Mouse (Mus musculus): Measurements from ENCODE around the gene Snap25.
A peak's percentile ranks its signal among the peaks of the same experiment; 100 is the strongest.

Snap25 gene

DNA sequence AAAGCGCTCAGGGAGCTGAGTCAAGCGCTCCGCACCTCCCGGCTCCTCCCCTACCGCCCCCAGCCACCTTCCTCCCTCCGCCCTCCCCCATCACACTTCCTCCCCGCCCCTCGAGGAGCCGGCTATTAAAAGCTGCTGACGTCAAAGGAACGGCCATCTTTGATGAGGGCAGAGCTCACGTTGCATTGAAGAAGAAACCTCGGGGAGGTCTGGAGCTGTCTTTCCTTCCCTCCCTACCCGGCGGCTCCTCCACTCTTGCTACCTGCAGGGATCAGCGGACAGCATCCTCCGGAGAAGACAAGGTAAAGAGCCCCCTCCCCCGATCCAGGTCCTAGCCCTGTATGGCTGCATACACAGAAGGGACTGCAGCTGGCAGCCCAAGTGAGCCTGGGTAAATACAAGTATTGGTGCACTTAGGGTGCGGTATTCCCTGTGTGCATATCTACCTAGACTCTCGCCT is at the start of gene Snap25:
TSS of gene Snap25 (plus strand) at position 155 of the 460 bp plus-strand sequence.
- no peak for DNase-seq (ENCODE audit: low spot score in 2 of 2)

DNA sequence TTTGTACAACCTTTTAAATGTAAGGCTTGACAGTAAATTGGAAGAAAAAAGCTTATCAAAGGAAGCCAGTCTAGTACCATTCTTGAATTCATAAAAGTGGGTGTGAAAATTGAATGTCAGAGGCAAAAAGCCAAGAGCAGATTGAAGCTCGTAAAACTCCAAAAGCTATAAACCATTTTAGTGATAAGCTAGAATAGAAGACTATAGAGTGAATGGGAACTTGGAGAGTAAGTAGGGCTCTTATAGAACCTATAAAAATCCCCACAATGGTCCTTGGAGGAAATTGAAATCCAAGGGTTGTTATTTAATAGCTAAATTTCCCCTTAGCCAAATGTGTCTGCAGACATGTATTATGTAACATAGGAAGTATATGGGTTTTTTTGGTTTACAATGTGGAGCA is 46.3 kb upstream of the Snap25 start:
- DNase-seq (ENCODE audit: low spot score in 2 of 2), result no peak

DNA sequence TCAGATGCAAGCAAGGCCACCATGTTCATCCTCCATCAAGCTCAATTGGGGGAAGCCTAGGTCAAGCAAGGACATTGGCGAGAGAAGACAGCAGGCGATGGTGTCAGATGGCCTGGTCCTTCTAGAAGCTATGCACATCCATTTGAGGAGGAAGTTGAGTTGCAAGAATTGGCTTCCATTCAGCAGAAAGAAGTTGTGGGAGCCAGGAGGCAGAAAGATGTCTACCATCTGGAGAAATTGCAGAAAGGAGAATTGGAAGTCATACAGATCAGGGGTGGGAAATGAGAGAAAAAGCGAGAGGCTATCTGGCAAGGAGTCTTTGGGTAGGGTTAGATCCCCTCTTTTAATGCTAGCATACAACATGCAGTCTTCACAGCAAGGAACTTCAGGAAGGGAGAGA is 44.1 kb upstream of the Snap25 start:
- DNase-seq (ENCODE audit: low spot score in 2 of 2), result no peak

GRCm38 (mm10) chr2:136669665-136670064 is 43.6 kb upstream of the Snap25 start:
- no peak for DNase-seq (ENCODE audit: low spot score in 2 of 2)

DNA sequence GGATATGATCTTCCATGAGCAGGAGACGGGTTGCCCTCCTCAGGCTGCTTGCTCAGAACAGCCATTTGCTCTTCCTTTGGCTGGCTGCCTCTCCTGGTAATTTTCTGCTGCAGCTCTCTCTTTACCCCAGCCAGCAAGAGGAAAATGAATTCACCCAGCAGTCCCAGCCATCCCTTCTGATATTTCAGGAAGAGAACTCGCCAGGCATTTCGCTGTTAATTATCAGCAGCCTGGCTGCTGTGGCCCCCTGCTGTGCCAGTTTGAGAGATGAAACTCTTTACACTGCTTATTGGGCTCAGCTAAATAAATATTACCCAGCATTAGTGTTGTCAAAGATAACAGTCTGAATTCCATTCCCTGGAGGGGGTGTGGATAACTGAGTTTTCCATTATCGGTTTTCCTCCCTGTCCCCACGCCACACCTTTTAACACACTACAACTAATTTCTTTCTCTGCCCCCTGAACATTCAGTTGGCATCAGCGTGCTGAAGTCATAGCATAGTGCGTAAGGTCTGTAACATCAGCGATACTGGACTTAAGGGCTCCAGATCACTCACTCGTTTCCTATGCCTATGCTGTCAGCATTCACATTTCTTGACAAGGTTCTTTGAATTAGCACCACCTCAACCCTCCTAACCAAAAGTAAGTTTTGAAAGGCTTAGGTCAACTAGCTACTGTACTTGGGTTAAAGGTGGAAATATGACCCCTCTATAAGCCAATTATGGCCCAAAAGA is 42.5 kb upstream of the Snap25 start:
- DNase-seq (ENCODE audit: low spot score in 2 of 2), result no peak

GRCm38 (mm10) chr2:136674077-136674757 is 39.0 kb upstream of the Snap25 start:
- DNase-seq (ENCODE audit: low spot score in 2 of 2), result no peak

DNA sequence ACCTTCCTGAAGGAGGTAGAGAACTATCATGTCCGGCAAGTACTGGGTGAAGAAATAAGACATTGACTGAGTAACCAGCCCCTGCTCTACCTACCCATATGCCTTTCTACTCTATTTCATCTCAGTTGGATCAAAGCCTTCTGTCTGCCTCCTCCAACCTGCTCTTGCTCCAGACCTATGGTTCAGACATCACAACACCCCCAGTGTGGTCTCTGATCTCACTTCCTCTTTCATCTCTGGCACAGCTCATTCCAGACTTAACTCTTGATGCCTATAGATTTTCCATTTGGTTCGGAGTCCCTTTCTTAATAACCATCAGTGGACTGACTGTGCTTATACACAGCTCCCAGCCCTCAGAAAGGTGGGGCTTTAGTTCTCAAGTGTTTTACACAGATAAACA is 37.1 kb upstream of the Snap25 start:
- DNase-seq (ENCODE audit: low spot score in 2 of 2), result no peak

DNA sequence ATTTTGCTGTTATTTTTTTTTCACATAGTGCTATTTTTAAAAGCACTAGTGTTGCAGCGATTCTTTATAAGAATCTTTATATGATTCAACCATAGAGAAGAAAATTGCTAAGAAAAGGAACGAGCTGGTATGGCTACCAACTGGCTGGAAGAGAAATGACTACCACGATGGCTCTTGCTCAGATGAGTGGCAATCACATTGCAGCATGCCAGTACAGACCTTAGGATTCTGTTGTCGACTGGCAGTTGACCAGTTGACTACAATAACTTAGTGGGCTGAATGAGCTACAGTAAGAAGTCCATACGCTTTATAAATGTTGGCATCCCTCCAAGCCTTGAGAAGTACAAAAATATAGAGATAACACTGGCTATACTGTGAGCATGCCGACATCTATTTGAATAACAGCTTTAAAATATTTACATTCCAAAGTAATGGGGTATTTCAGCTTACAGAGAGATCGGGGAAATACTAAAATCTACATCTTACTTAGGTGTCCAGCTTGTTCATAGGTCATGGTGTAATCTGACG is 36.3 kb upstream of the Snap25 start:
- no peak for DNase-seq (ENCODE audit: low spot score in 2 of 2)

- DNase-seq (ENCODE audit: low spot score in 2 of 2), result peak in 1 of 2 experiments; percentile 3
These were observed 34.7 kb upstream of the Snap25 start for GRCm38 (mm10) chr2:136678321-136679161.

GRCm38 (mm10) chr2:136679280-136680221 is 33.7 kb upstream of the Snap25 start:
- no peak for DNase-seq (ENCODE audit: low spot score in 2 of 2)

- DNase-seq (ENCODE audit: low spot score in 2 of 2), result no peak
These were observed 30.9 kb upstream of the Snap25 start for GRCm38 (mm10) chr2:136682146-136682860.

DNA sequence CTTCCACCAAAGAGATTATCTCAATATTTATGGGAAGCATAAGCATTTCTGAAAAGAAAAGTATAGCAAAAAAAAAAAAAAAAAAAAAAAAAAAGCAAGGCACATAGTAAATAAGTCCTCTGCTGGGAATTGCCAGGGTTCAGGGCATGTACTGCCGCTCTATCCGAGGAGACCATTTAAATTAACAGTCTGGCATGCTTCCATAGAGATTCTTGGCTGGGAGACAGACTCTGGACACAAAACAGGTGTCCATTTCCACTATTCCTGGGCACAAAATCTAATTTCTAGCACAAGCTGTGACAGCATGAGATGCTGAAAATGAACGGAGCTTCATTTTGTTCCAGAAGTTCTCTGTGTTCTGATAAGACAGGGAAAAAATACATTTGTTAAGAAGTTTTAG is 27.1 kb upstream of the Snap25 start:
- DNase-seq (ENCODE audit: low spot score in 2 of 2), result no peak

- no peak for DNase-seq (ENCODE audit: low spot score in 2 of 2)
These were observed 25.9 kb upstream of the Snap25 start for GRCm38 (mm10) chr2:136687316-136687715.

DNA sequence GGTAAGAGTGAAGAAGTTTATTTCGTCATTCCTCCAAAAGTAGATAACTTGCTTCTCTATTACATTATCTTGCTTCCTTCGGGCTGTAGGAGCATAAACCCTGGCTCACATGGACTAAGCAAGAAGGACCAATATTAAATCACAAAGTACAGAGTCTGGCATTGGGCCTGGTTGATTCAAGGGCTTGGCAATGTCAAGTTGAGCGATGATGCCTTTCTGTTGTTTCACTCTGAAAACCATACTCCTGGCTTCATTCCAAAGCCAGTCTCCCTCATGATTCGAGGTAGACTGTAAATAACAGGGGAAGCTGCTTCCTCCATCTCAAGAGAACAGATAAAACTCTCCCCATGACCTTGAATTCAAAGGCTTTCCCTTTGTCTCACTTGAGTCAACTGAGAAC is 23.8 kb upstream of the Snap25 start:
- no peak for DNase-seq (ENCODE audit: low spot score in 2 of 2)

- no peak for DNase-seq (ENCODE audit: low spot score in 2 of 2)
These were observed 21.6 kb upstream of the Snap25 start for GRCm38 (mm10) chr2:136691681-136692080.

DNA sequence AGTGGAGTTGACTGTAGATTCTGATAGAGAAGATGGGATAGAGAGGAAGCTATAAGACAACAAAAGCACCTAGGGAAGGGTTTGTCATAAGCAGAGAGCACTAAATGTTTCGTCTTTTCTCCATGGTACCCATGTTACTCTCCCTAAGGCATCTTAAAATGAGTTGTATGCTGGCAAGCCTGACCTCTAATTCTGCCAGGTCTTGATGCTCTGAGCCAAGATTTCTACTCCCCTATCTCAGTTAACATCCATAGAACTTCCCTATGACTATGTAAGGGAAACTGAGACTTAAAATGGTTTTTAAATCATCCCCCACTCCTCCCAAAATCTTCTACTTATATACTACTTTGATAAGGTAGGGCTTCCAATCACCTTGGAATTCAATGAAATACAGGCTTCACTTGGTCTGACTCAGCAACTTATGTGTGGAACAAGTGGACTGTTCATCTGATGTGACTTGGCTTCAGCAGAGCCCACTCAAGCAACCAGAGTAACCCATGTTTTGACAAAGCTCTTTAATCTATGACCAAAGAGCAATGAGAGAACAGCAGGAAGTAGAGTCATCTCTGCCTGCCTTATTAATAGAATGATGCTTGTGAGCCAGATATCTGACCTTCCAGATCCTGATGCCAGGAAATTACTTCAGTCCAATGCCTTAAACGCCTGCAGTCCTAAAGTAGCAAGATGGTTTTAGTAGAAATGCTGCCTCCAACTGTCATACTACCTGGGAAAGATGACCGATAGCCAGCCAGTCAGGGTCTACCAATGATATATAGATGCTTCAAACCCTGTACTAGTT is 13.6 kb upstream of the Snap25 start:
- DNase-seq (ENCODE audit: low spot score in 2 of 2), result no peak

- DNase-seq (ENCODE audit: low spot score in 2 of 2), result no peak
These were observed 9.9 kb upstream of the Snap25 start for GRCm38 (mm10) chr2:136703376-136703775.

DNA sequence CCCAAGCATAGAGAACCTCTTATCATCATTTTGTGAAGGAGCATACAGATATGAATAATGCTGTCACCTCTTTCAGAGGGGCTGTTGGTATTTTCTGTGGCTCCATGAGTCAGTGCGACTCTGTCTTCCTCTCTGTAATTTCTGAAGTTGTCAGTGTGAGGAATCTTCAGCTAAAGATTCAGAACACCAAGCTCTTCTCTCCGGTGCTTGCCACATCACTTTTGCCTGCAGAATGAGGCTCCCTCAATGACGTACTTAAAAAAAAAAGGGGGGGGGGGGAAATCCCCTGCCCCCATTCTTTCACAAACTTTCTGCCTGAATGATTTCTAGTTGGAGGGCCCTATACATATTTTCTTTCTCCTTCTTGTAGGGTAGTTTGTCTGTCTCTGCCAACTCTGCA is 2.1 kb upstream of the Snap25 start:
- no peak for DNase-seq (ENCODE audit: low spot score in 2 of 2)

DNA sequence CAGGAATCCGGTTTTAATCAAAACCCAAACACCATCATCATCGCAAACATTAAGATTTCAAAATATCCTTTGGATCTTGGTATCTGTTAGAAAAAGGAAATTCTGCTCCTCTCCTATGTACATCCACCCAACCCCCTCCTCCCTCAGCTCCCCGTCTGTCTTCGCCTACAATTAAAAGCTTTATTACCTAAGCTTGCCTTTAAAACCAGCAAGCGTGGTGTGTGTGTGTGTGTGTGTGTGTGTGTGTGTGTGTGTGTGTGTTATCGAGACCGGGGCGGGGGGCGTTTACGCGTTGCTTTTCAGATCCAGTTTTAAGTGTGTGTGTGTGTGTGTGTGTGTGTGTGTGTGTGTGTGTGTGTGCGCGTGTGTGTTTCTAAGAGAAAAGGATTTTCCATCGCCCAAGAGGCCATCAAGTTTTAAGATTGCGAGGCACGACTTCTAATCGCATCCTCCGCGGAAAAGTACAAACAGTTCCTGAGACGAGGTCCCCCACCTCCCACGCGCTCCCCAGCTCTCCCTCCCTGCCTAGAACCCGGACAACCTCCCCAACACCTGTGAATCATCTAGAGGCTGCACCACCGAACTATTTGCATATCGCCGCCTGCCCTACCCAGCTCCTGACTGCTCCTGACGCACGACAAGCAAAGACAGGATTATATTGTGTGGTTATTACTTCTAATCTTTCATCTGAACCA is 1.4 kb upstream of the Snap25 start:
- no peak for DNase-seq (ENCODE audit: low spot score in 2 of 2)
